Mouse (Mus musculus) urinary bladder, adult 18-20 months (tissue): Measurements from ENCODE around the gene Tkfc.

Experiments
- DNase-seq, 2 experiments: peaks; one replicate each; pipeline ENCODE4 v3.0.0; 2022; ENCODE audit warnings: low spot score in 2 of 2, mixed read lengths in 2 of 2

Gene Tkfc

DNA sequence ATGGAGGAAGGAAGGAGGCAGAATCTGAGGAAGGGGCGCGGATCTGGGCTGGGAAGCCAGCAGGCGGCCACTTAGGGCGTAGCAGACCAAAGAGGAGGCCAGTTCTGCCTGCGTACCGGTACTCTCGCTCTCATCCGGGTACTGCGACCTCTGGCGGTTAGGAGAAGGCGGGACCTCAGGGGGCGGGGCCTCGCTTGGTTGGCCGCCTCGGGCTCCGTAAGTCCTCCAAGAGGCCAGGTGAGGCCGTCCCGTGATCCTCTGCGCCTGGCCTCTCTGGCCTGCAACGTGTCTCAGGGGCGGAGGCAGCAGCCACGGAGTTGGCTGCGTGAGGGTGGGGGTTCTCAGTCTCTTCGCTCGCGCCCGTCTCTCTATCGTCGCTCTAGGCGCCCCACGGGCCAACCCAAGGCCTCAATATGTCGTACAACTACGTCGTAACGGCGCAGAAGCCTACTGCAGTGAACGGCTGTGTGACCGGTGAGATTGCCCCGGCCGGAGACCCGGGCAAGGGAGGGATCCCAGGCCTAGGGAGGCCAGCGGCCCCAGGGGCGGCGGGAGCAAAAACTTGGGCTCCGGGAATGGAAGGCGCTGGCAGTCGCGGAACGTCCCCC lies at the start of gene Tkfc, which contains the start of gene Ddb1:
Gene Tkfc, minus strand, starts transcription at position 362 of the 608 bp plus-strand sequence.
Gene Ddb1, plus strand, starts transcription at position 35 of the 608 bp plus-strand sequence.
- DNase-seq = peak; percentile 97 to 99

DNA sequence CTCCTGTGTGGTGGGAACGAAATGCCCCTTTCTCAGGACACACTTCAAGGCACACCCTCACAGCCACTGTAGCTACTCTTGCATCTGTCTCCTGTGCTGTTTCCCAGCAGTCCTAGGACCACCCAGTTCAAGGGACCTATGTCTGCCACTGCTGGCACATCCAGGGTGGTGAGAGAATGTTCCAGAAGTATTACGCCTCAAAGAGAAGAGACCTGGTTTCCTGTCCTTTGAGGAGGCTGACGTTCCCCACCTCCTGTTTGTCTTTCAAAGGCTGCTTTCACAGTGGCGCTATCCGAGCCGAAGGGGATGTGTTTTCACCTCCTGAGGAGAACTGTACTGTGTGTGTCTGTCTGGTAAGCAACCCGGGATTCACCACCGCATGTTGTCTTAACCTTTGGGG lies 42.7 kb upstream of the Tkfc start:
- no peak for DNase-seq

DNA sequence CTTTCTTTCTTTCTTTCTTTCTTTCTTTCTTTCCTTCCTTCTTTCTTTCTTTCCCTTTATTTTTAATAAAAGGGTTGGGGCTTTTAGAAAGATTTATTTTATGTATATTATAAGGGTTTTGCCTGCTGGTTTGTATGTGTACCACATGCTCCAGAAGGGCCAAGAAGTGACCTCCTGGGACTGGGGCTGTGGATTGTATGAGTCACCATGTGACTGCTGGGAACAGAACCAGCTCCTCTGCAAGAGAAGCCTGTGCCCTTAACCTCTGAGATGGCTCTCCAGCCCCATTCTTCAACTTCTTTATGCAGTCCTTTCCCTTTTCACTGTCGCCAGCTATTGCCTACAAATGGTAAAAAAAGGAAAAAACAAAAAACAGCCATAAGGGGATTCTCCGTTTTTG lies 40.2 kb upstream of the Tkfc start:
- no peak for DNase-seq

DNA sequence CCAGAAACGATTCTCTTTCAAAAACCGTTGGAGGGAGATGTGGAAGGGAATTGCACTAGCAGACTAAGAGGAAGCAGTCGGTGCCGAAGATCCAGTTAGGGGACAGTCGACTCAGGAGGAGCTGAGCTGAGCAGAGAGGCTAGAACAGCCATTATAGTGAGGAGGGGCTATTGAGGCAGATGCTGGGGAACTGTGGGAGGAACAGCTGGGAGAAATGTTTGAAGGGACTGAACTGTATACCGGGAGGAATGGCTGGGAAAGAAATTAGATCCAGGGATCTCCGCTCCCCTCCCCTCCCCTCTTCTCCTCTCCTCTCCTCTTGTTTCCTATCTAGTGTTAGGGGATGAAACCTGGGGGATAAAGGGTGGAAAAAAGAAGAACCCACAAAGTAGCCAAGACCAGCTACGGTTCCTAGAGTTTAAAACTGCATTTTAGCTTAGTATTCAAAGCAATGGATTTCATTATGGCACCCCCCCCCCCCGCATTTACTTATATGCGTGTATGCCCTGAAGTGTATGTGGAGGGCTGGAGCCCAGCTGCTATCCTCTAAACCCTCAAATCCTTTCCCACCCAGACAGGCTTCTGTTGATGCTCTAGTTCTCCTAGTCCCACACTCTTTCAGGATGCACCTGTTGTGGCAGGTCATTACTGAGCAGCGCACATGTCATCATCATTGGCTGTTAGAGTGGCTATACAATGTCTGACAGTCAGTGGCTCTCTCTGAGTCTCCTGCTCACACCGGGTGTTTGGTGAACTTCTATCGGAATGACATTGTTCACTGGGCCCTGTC lies 35.3 kb upstream of the Tkfc start:
- DNase-seq = no peak

DNA sequence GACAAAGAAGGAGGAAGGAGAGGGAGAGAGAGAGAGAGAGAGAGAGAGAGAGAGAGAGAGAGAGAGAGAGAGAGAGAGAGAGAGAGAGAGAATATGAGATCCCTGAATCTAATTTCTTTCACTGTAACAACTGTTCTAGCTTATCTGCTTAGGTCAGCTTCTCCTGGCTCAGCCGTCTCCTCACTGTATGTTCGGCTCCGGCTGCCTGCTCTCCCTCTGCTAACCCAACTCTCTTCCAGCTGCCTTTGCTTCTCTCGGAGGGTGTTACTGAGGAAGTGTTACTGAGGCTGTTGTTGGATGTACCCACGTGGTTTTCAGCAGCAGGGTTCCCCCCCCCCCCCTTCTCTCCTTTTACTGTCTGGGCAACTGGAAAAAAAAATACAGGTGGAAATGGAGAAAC lies 34.6 kb upstream of the Tkfc start:
- DNase-seq = no peak

DNA sequence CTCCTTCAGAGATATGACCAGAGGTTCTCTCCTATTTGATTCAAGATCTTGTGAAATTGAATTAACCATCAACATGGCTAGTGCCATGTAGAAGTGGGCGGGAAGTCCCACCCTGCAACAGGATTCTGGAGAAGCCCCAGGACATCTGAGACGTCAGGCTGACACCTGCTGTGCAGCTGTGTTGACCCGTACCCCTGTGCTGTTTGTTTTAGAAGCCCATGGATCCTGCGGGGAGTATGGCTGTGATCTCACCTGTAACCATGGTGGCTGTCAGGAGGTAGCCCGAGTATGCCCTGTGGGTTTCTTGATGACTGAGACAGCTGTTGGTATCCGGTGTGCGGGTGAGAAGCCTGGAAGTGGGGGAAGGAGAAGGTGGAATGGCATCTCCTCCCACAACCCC lies 32.4 kb upstream of the Tkfc start:
- DNase-seq = no peak

DNA sequence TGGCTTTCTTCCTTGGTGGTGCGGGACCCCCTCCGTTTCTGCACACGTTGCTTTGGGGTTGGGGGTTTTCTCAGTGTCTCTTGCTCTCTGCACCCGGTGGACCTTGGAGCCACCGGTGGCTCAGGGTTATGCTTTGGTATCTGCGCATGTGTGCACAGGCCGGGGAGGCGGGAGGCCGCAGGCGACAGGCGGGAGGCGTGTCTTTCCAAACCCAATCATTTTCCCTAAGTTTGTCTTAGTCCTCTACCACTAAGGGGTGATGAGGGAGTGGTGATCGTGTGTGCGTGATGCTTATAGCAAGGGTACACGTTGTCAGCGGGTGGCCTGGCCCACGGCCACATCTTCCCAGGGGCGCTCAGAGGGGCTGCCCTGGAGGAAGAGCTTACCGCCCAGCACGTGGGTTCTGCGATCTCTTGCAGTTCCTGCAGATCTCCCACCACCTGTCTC lies 29.4 kb upstream of the Tkfc start:
- peak in 1 of 2 experiments; percentile 18 for DNase-seq

DNA sequence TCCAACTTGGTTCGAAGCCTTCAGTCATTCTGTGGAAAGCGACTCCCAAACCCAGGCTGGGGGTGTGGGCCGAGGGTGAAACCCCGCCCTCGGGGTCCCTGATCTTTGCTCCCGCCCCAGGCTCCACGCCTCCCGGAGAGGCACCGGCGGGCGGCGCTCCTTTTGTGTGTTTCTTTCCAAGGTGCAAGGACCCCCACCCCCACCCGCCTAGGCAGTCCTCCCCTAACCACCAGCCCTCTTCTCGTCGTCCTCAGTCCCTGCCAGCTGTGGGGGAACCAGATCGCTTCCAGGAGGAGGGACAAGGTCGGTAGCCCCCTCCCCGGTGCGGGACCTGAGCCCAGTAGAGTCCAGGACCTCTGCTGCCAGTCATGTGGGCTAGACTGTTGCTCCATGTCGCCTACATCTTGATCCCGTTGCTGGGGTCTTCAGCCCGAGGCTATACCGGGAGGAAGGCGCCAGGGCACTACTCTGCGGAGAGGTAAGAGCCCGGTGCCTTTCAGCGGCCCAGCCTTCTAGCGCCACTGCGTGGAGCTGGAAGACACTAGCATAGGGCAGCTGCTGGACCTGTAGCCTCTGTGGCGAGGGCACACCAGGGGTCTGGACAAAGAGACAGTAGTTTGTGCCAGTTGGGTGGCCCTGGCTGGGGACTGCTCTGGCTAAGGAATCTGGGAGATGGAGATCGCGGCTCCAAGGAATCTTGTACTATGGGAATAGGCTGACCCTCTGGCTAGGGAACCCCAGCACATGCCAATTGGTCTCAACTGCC lies 28.8 kb upstream of the Tkfc start, which contains the start of gene Vwce:
Gene Vwce, plus strand, starts transcription at position 108 of the 766 bp plus-strand sequence.
- peak in 1 of 2 experiments; percentile 35 for DNase-seq

DNA sequence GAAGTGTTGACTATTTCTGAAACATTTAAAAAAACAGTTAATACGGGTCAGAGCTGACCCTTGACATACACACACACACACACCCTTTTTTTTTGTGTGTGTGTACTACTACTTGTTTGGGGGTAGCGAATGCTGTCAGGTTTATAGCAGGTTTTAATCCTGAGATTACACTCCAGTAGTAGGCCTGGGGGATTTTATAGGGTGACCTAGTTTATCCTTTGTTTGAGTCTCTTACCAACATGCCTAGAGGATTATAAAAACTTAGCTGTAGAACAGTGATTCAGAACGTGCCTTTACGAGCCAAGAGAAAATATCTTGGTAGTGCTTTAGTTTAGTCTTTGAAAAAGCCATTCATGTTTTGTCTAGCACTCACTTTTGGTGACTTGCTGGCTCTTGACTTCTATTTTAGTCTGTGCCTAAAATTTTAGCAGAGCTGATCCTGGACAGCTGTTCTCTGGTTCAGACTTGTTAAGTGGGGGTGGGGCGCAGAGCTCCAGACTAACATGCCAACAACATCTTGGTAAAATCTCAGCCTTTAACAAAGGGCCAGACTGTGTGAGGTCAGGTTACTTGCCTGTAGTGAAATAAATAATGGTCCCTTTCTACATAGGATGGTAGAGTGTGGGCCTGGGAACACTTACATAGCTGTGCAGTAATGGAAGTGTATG lies 3.3 kb upstream of the Tkfc start:
- no peak for DNase-seq

DNA sequence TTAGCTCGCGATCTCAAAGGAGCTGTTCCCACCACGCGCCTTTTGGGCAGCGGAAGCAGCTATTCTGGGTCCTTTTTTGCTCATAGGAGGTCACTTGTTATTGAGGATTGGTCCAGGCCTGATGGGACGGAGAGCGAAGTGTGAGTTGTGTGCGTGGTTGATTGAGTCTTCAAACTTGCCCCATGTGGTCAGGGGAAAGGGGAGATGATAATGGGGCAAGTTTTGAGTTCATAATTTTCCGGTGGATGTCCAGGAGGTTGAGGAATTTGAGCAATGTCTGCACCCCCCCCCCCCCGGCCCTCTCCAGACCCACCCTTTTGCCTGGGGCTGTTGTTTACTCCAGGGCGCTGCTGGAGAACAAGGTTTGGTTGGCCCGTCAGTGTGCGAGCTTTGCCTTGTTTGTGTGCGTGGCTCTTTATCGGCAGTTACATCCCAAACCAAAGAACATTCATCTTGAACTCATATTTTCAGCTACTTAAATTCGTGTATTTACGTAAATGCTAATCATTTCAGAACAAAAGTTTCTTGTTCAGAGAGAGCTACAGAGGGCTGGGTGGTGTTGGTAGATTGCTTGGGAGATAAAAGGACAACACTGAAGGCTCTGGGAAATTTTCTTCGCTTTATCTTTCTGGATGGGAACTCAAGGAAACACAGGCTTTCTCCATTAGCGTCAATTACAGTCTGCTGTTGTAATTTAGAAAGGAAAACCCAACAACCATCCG lies 608 bp upstream of the Tkfc start:
- no peak for DNase-seq

DNA sequence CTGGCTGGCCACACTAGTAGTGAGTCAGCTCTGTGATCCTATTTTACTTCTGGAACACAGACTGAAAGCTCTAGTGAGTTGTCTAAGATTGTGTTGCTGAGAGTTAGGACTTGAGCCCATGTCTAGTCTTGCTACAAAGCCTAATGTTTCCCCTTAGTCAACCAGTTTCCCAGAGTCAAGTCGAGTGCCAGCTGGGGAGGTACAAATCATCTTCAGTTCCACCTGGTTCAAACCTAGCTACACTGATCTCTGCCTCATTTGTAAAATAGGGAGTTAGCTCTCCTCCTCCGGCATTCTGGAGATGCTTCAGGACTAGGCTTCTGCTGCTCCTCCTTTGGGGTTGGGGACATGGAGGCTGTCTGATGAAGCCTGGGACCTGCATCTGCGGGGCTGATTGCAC lies 920 bp downstream of the Tkfc start:
- DNase-seq = no peak

DNA sequence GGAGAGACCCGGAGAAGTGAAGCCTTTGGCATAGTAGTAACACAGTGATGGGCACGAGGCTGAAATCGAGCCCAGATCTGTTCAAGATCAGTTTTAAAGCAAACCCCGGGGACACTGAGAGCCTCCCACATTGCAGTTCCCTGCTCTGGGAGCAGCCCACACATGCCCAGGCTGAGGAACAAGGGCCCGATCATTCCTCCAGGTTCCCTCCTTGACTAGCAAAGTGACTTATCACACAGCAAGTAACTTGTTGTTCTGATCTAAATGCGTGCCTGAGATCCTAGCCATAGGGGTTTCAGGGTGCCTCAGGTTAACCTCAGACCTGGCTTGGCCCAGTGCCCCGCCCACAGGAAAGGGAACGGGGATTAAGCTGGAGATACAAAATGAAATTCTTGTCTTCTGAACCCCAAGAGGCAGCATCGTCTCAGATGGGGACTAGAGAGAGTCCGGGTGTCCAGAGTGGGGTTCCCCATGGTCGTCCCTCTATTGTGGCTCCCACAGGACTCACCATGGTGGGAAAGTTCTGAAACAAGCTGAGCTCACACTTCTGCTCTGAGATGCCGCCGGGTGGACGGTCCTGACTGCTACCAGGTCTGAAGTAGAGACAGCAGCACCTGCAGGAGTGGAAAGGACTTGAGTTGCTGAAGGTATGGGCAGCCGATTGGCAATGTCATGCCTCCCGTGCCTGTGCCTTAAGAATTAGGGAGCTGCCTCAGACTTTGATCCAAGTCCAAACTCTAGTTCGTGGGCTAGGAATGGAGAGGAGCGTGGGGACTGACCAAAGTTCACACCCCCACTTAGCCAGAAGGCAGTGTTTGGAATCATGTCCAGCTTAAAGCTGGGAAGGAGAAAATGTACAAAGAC lies 1.6 kb downstream of the Tkfc start:
- DNase-seq = no peak

DNA sequence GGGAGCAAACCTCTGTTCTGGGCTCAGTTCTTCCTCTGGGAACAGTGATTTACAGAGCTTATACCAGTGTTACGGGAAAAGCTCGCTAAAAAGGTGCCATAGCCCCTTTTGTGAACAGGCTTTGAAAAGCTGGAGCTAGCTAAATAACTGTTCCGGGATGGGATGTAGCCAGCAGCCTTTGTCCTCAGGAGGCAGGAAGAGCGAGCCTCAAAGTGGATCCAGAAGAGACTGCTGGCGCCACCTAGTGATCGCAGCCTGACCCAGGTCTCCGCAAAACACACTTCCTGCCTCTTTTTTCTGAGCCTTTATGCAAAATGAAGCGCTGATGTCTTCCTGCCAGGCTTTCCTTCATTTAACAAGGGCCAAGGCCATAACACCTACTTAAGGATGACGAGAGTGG lies 2.7 kb downstream of the Tkfc start:
- peak; percentile 72 to 73 for DNase-seq

DNA sequence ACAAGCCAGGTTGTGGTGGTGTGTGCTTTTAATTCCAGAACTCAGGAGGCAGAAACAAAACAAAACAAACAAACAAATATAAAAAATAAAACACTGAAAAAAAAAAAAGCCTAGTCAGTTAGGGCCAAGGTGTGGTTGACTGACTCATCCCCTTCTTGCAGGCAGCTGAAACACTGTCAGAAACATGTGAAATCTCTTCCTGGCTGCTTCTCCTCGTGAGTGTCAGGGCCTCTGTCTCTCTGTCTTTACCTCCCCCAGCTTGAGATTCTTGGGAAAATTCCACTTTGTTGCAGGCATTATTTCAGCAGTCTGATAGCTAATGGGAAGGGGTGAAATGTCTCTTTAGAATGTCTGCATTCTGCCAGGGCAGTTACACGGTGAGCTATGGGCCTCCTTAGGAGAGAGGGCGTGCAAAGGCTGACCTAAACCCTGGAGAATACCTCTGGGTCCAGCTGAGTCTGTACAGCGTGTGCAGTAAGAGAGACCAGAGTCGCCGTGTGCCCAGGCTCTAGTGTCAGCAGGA lies 3.1 kb downstream of the Tkfc start:
- DNase-seq = no peak

DNA sequence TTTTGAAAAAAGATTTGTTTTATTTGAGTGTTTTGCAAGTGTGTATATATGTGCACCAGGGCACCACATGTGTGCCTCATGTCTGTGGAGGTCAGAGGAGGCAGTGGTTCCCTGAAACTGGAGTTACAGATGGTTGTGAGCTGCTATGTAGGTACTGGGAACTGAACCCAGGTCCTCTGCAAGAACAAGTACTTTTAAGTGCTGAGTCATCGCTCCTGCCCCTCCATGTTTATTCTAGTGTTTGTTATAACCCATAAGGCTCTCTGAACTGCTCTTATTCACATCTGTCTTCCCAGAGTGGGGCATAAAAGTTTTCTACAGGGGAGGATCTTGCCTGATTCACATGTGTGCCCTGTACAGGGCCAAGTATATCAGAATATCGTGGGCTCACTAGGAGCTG lies 5.8 kb downstream of the Tkfc start:
- no peak for DNase-seq

DNA sequence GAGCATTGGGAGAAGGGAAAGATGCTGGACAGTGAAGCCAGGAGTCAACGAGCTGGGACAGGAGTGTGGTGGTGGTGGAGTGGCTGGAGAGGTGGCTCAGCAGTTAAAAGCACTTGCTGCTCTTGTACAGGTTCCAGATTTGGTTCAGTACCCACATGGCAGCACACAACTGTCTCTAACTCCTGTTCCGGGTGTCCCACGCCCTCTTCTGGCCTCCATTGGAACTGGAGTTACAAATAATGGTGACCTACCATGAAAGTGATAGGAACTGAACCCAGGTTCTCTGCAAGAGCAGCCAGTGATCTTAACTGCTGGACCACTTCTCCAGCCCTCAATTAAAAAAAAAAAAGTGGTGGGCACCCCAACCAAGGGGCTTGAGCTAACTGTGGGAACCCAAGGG lies 7.3 kb downstream of the Tkfc start:
- no peak for DNase-seq

DNA sequence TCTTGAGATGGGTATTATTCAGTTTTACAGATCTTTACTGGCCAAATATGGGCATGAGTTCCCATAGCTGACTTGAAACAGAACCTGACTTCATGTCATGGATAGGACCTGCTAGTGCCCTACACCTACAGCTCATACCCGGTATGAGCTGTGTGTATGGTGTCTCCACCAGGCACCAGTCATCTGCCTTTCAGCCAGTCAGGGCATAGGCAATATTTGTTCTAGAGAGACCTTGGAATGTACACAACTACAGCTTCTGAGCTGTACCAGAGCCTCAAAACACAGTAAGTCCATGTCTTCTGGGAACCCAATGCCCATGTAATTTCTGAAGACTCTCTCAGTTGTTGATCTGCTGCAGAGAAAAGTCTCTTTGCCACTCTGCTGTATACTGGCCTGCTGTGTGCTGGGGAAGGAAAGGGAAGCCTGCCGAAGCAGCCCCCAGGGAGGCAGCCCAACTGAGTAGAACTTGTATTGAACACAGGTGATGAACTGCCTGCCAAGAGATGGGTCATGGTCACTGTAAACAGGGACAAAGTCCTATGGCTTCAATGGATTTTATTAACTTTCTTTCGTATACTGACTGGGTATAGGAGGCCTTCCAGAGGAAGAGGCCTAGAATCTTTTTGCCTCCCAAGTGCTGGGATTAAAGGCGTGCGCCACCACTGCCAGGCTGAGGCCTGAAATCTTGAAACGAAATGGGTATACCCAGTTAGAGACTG lies 13.6 kb downstream of the Tkfc start:
- no peak for DNase-seq

DNA sequence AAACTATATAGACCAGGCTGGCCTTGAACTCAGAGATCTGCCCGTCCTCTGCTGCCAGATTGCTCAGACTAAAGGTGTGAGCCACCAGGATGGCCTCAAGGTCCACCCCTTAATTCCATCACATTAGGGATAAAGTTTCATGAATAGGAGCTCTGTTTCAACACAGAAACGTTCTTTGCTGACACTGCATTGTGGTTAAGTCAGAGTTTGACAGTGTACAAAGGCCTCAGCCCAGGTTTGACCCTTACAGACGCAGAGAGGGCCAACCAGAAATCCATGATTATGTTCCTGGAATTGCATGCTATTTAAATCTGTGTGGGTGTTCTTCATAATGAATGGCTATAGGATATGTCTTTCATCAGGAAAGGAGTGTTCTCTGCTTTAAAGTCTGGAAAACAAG lies 15.2 kb downstream of the Tkfc start:
- DNase-seq = no peak

DNA sequence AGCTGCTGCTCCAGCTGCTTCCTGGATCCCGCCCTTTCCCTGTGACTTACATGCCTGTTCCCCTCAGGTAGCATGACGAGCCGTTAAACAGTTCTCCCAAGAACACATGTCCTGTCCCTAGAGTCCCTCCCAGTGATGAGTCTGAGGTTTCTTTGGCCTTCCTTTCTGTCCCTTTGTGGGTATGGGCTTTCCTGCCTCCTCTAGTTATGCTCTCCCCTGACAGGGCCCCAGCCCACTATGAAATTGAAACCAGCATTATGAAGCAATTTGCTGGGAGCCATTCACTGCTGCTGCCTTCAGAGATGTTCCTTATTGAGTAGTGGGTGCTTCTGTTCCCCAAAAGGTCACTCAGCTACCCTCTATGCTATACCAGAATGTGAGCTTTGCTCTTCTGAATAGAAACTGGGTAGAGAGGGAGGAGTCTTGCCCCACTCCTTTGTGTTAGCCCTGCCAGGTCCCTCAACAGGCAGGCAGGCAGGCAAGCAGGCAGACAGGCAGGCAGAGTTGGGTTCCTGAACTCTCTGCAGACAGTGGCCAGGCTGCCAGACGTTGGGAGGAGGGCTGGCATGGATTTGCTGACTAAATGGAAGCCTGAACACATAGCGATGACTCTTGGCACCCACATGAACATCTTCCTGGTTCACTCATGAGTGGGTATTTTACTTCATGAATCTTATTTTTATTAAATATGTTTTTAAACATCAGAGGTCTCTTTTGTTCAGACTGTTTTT lies 16.2 kb downstream of the Tkfc start:
- no peak for DNase-seq
